Mouse (Mus musculus) fibroblast of lung, adult 2 months (primary cell): ENCODE measurements around the gene Atp5g1.

Experiments
- DNase-seq: peaks from one replicate; pipeline ENCODE4 v3.0.0-alpha.2; 2011; ENCODE audit warnings: low read depth

Atp5g1 gene

GRCm38 (mm10) chr11:96073295-96073993, 2.0 kb downstream of the Atp5g1 start:
- DNase-seq: no peak

- DNase-seq: no peak
These were observed 4.5 kb downstream of the Atp5g1 start for GRCm38 (mm10) chr11:96071013-96071412.

GRCm38 (mm10) chr11:96070353-96070752, 5.1 kb downstream of the Atp5g1 start:
- no peak for DNase-seq

GRCm38 (mm10) chr11:96068231-96068630, 7.2 kb downstream of the Atp5g1 start:
- DNase-seq: no peak

GRCm38 (mm10) chr11:96065215-96065911, 10.1 kb downstream of the Atp5g1 start, which contains the start of gene Ube2z:
Ube2z (minus strand) TSS chr11:96065388.
- DNase-seq: peak; percentile 84

- no peak for DNase-seq
These were observed 10.8 kb downstream of the Atp5g1 start for GRCm38 (mm10) chr11:96064521-96065214.

- no peak for DNase-seq
These were observed 17.2 kb downstream of the Atp5g1 start for GRCm38 (mm10) chr11:96058309-96058708.

GRCm38 (mm10) chr11:96050854-96051253, 24.6 kb downstream of the Atp5g1 start:
- DNase-seq: no peak

- DNase-seq: no peak
These were observed 25.5 kb downstream of the Atp5g1 start for GRCm38 (mm10) chr11:96049939-96050338.

GRCm38 (mm10) chr11:96047469-96048373, 27.7 kb downstream of the Atp5g1 start:
- DNase-seq: no peak

GRCm38 (mm10) chr11:96046793-96047192, 28.7 kb downstream of the Atp5g1 start:
- no peak for DNase-seq

GRCm38 (mm10) chr11:96046028-96046427, 29.4 kb downstream of the Atp5g1 start:
- DNase-seq: no peak

GRCm38 (mm10) chr11:96044803-96045567, 30.5 kb downstream of the Atp5g1 start:
- DNase-seq: no peak

- DNase-seq: no peak
These were observed 36.9 kb downstream of the Atp5g1 start for GRCm38 (mm10) chr11:96038560-96038959.

GRCm38 (mm10) chr11:96037499-96037898, 38.0 kb downstream of the Atp5g1 start:
- DNase-seq: no peak

GRCm38 (mm10) chr11:96035133-96035532, 40.3 kb downstream of the Atp5g1 start:
- DNase-seq: no peak

GRCm38 (mm10) chr11:96034596-96035052, 40.8 kb downstream of the Atp5g1 start, which contains the start of gene Snf8:
Snf8 (plus strand) TSS chr11:96034885.
- peak; percentile 66 for DNase-seq

GRCm38 (mm10) chr11:96034116-96034515, 41.4 kb downstream of the Atp5g1 start:
- DNase-seq: no peak

GRCm38 (mm10) chr11:96033264-96033663, 42.2 kb downstream of the Atp5g1 start:
- no peak for DNase-seq

- DNase-seq: no peak
These were observed 43.8 kb downstream of the Atp5g1 start for GRCm38 (mm10) chr11:96031701-96032100.

GRCm38 (mm10) chr11:96030571-96030970, 44.9 kb downstream of the Atp5g1 start:
- DNase-seq: no peak
